Mouse (Mus musculus) gastrocnemius, postnatal 14 days (tissue): ENCODE measurements around the gene Acot11. TPM values are rescaled to one million over a fixed set of nuclear protein-coding genes. Genes with fewer than 3 reads are reported as not detected.
"Not testable (repeated sequence)": the region's sequence is repeated elsewhere in the genome, so short reads cannot be mapped to it uniquely, and the experiment has no call there.

Experiments
- DNase-seq: peaks from one replicate; pipeline ENCODE4 v3.0.0; 2021; ENCODE audit warnings: mixed read lengths
- intact Hi-C: fragments of 180-260 bp; cut with DNase I; formaldehyde crosslinking; loops from one replicate; pipeline ENCODE4 v1.15.1; 2025; ENCODE audit warnings: low total_unique reads
- total RNA-seq, 2 experiments: library from RNA; stranded (reverse); gene quantifications; 2 replicates each; pipeline ENCODE4 v1.2.3; 2021

The Acot11 gene
- total RNA-seq, 2 experiments from 2014 or later: 8.4 to 15.9 TPM

DNA sequence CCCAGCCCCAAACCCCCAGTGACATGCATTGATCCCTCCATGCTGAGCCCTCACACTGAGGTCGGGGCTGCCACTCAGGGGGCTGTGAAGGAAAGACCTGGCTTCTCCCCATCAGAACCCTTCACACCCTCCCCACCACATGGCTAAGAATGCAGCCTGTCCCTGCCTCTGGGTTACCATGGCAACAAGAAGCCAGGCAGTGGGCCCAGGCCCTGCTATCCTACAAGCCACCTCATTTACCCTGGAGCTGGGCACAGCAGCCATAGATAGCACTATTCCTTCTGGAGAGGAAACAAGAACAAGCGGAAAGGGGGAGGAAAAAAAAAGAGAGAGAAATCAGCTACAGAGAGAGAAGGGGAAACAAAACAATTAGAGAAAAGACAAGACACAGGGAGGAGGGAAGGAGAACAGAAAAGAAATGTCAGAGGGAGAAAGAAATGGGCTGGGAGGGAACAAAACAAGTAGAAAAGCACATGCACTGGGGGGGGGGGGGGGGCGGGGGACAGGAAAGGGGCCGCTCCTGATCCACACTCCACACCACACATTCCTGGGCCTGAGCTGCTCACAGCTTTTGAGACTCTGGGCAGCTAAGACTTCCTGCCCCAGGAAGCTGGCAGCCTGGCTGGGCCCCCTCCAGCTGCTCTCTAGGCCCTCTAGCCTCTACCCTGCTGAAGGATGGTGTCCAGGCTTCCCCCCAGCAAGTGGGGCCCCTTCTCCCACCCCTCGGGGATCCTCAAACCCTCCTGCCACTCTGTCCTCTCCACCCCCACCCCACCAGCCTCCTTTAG is 18.9 kb downstream of the Acot11 start:
- DNase-seq: peak; percentile 43
- intact Hi-C loops: no loop called here

DNA sequence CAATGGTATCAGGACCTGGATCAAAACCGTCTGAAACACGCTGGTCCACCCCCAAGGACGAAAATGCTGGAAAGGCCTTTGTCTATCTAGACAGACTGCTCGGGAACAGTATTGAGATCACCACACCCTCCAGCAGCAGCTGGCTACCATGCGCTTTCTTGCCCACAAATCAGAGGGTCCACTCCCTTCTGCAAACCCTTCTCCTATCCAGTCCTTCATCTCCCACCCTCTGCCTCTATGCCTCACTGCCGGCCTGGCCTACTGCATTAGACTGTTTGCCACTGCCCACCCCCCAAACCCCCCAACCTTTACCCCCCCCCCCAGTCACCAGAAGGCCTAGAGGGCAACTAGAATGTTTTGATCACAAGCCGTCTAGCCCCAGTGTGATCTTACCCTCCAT is 19.5 kb downstream of the Acot11 start:
- intact Hi-C loops: no loop called here
- DNase-seq: no peak

DNA sequence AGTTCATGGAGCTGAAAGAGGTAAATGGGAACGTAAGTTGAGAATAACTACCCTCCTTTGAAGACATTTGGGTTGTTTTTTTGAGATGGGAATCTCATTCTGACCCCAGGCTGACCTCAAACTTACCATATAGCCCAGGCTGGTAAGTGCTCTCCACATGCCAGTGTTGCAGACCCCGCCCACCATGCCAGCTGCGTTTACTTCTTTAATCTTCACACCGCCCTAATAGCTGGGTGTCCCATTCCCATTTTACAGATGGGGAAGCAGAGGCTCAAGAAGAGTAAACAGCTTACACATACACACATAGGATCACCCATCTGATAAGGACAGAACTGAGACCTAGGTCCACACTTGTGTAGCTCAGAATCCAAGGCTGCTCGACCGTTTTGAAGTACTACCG is 20.0 kb downstream of the Acot11 start:
- DNase-seq: no peak
- intact Hi-C loops: no loop called here

DNA sequence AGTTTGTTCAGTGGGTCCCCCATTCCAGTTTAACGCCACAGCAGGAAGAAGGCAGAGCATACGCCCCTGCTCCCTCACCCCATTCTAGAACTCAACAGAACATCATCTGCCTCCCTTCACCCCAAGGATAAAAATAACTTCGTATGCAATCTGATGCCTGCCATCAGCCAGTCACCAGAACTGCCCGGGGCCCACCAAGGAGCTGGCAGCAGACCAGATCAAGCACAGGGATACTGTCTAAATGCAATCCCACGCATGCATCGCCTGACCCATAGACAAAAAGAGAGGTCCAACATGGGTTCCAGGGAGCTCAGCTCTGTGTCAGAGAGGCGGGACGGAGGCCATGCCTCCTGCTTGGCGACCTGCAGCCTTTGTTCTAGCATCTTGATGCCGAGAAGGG is 21.7 kb downstream of the Acot11 start:
- no peak for DNase-seq
- intact Hi-C loops: no loop called here

DNA sequence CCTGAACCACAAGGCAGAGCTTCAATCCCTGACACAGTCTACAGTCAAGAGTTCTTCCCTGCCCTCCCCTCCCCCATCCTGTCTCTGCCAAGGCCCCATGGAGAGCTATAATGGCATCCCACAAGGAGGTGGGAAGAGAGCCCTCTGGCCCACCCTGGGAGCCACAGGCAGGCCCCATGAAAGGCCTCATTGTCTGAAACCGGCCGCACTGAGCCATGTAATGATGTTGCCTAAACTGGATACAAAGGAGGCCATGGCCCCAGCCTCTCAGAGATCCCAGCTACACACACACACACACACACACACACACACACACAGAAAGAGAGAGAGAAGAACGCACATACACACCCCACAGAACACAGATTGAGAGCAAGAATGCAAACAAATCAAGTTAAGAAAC is 24.8 kb downstream of the Acot11 start:
- DNase-seq: no peak
- intact Hi-C loops: no loop called here

DNA sequence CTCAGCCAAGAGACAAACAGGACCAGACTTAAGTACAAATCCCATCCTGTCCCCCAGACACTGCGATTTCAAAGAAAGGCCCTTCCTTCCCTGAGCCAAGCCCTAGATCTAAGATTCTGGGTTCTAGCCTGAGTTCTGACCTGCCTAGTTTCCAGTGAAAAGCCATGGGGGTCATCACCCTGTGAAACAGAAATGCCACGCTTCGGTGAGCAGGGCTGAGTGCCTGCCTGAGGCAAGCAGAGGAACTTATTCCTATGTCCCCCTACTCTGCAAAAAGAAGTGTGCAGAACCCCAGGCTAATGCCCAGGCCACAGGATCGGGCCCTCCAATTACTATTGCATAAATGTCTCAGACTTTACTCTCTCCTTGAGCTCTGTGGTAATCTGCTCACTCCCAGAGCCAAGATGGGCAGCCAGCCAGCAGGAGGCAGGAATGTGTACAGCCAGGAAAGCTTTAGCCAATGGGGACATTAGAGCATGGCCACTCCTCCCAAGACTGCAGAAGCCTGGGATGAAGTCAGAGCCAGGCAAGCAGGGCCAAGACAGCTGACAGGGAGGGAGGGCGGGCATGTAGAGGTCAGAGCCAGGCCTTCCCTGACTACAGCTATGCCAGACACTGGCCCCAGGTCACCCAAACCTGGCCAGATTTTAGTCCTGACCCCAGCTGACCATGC is 26.5 kb downstream of the Acot11 start:
- intact Hi-C loops: no loop called here
- DNase-seq: peak; percentile 98

DNA sequence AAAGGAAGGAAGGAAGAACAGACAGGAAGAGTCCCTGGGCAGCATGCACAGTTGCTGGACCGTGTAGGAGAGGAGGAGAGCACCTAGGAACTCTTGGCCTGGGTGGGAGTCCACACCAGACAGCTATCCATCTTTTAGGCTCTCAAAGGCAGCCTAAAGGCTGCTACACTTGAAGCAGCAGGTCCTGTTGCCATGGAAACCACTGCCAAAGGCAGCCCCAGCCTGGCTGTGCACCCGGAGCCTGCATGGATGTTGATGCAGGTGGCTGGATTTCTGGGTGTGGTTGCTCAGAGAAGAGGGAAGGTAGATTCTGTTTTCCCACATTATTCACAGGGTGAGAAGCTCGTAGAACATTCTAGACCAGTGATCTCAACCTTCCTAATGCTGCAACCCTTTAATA is 27.8 kb downstream of the Acot11 start:
- intact Hi-C loops: no loop called here
- DNase-seq: no peak

DNA sequence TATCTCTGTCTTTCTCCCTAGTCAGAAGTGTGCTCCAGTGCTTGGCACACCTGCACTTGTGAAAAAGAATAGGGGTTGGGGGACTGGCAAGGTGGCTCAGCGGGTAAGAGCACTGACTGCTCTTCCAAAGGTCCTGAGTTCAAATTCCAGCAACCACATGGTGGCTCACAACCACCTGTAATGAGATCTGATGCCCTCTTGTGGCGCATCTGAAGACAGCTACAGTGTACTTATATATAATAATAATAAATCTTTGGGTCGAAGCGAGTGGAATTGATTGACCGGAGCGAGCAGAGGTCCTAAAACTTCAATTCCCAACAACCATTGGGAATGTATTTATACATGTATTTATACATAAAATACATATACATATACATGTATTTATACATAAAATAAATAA is 29.0 kb downstream of the Acot11 start:
- DNase-seq, intact Hi-C loops: not testable (repeated sequence)

DNA sequence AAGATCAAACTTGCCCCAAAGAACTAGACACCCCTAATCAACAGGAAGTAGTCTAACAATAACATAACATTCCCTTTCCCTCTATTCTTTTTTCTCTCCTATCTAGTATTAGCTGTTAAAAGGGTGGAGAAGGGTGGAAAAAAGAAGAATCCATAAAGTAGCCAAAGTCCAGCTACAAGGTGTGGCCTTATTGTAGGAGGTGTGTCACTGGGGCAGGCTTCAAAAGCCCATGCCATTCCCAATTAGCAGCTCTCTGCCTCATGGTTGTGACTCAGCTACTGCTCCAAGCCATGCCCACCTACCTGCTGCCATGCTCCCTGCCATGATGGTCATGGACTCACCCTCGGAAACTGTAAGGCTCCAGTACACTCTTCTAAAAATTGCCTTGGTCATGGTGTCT is 32.2 kb downstream of the Acot11 start:
- intact Hi-C loops: no loop called here
- DNase-seq: no peak

DNA sequence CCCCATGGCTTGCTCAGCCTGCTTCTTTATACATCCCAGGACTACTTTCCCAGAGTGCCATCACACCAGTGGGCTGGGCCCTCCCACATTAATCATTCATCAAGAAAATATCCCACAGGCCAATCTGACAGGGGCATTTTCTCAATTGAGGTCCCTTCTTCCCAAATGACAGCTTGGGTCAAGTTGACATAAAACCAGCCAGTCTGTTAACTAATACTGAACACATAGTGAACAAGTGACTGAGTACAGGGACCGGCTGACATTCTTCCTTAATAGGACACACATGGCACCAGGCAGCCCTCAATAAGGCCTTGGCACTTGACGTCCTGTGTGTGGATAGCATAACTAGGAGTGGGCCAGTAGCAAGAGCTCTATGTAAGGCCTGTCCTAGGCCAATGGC is 35.5 kb downstream of the Acot11 start:
- DNase-seq: no peak
- intact Hi-C loops: no loop called here

DNA sequence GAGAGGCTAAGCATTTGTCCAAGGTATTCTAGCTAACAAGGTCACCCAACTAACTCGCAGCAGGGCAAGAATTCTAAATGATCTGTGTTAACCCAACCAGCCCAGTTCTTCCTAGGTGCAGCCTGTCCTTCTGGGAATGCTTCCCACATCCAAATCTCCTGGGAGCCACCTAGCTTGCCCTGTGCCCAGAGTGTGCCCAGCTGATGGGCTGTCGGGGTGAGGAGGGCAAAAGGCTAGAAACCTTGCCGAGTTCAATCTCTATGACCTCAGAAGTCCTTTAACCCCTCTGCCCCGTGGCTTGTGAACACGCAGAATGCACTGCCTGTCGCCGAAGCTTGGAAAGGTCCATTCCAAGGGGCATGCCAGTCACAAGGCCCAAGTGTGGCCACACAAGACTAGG is 40.6 kb downstream of the Acot11 start:
- no peak for DNase-seq
- intact Hi-C loops: no loop called here

DNA sequence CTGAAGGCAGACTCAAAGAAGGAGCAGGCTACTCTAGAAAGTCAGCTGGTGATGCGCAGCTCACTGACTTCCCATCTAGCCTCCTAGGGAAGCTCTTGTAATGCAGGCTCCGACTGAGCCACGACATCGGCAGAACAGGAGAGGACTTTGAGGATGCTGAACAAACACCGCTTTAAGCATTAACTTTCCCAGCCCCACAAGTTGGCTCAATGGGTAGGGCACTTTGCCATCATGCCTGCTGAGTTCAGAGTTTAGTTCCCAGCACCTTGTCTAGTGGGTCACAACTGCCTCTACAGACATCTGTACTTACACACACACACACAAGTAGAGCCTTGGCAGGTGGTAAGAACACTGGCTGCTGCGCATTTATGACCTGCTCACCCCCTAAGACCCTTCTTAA is 53.1 kb downstream of the Acot11 start:
- intact Hi-C loops: no loop called here
- no peak for DNase-seq

DNA sequence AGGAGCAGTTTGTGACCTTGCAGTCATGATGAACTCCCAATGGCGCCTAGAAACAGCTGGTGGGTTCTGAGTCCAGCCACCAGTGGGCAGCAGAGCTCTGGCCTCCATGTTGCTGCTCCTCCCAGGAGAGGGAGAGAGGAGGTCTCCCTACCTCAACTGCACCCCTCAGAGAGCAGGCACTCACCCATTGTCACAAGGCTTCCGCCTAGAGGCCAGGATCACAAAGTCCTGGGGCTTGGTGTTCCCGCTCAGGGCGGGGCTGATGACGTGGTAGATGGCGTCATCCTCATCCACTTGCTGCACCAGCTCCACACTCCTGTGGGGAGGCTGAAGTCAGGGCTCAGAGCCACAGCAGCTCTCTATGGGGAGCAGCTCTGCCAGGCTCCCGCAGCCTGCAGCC is 55.1 kb downstream of the Acot11 start:
- peak; percentile 66 for DNase-seq
- intact Hi-C loops: loop anchor here (10.0 kb wide), 1 partner anchor 415 kb away; no protein-coding TSS in a partner anchor

DNA sequence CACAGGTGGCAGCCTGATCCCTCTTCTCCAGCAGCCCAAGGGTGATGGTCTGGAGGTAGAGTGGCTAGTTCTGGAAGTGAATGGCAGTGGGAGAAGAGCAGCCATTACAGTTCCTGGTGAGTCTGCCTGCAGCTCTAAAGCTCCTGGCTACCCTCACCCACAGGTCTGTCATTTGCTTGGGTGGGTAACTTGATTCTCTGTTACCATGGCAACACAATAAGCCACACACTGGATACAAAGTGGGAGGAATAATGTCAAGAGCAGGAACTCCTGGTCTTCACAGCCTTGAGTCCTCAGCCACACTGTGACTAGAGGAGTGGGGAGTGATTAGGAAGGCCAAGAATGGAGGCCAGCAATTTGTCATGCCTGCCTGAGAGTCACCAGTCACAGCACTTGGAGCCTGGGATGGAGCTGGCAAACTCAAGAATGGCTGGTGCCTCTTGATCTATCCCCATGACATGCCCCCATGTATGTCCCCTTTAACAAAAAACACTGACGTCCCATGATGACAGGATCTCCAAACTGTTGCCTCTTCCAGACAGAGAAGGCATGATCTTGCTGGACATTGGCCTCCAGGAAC is 57.7 kb downstream of the Acot11 start:
- DNase-seq: no peak
- intact Hi-C loops: loop anchor here (10.0 kb wide), 1 partner anchor 418 kb away; no protein-coding TSS in a partner anchor

DNA sequence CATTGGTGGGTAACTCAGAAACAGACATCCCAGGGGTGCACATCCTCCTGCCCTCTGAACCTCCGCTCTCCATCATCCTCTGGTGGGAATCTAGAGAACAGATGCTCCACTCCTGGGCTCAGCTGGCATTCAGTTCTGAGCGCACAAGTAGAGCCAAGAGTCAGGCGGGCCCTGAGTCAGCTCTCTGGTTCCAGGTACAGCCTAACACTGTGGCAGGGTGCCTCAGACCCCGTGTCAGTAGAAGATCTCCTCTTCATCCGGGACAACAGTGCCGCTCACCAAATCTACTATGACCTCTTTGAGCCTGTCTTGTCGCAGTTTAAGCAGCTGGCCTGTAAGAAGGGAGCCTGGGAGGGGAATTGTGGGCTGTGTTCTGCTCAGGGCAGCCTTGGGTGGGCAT is 58.9 kb downstream of the Acot11 start:
- no peak for DNase-seq
- intact Hi-C loops: loop anchor here (10.0 kb wide), 1 partner anchor 419 kb away; no protein-coding TSS in a partner anchor

DNA sequence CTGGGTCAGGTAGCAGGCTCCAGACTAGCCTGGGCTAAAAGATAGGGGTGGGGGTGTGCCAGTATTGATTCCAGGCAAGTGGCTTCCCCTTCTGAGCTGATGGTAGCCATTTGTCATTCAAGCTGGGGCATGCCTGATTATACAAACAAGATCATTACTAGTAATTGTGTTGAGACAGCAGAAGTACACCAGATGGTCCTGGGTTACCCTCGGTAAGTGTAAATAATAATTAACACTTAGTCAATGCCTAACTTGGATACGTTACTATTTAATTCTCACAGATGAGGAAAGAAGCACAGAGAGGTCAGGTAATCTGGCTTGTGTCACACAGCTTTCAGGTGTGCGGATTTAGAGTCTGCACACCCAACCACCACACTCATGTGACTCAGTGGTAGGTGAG is 66.9 kb downstream of the Acot11 start:
- intact Hi-C loops: no loop called here
- DNase-seq: no peak

DNA sequence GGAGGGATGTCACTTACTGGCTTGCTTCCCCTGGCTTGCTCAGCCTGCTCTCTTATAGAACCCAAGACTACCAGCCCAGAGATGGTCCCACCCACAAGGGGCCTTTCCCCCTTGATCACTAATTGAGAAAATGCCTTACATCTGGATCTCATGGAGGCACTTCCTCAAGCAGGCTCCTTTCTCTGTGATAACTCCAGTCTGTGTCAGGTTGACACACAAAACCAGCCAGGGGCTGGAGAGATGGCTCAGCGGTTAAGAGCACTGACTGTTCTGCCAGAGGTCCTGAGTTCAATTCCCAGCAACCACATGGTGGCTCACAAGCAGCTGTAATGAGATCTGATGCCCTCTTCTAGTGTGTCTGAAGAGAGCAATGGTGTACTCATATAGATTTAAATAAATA is 67.9 kb downstream of the Acot11 start:
- DNase-seq, intact Hi-C loops: not testable (repeated sequence)

DNA sequence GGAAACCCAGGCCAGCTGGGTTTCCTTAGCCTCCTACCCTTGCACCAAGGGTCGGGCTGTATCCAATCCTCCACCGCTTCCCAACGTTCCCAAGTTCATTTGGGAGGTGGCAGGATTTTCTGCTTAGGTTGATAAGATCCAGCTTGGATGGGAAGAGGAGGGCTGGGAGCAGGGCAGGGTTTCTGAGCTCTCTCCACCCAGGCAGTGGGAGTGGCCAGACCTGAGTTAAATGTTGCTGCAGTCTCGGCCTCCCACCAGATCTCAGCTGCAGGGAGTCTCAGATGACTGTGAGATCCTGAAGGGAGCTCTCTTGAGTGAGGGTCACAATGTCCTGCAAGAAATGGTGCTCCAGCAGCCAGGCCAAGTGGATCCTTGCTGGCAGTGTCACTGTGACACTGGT is 71.2 kb downstream of the Acot11 start, which contains the start of gene Fam151a:
Gene Fam151a (plus strand): TSS at position 254 of the 400 bp plus-strand sequence.
- DNase-seq: no peak
- intact Hi-C loops: no loop called here

DNA sequence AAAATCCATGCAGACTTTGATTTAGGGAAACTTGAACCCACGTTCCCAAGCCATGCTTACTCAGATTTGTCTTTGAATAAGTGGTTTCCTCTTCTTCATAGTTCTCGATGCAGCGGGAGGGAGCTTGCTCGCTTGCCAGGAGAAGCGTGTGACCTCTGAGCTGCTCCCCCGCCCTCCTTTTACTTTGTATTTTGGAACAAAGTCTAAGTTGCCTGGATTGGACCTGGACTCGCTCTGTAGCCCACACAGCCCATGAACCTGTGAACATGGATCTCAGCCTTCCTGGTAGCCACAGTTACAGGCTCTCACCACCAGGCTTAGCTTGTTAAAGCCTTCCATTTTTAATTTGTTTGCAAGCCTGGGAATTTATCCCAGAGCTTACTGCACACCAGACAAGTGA is 74.0 kb downstream of the Acot11 start, which contains the start of gene Mroh7:
Gene Mroh7 (minus strand): TSS at position 112 of the 400 bp plus-strand sequence.
- DNase-seq: no peak
- intact Hi-C loops: no loop called here

DNA sequence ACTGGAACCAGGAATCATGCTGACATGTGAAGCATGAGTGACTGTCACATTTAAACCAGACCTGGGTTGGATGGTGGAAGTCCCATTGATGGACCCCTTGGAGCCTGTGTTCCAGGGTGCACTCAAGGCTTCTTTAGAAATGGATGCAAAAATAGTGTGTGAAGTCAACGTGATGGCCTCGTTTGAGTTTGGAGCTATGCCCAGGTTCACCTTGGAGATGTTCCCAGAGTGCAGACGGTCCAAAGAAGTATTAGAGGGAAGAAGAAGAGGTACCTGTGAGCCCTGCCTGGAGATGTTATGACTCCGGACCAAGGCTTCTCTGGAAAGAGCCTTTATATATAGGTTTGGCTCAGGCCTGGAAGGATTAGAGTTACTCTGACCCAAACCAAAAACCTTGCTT is 84.2 kb downstream of the Acot11 start:
- no peak for DNase-seq
- intact Hi-C loops: no loop called here

DNA sequence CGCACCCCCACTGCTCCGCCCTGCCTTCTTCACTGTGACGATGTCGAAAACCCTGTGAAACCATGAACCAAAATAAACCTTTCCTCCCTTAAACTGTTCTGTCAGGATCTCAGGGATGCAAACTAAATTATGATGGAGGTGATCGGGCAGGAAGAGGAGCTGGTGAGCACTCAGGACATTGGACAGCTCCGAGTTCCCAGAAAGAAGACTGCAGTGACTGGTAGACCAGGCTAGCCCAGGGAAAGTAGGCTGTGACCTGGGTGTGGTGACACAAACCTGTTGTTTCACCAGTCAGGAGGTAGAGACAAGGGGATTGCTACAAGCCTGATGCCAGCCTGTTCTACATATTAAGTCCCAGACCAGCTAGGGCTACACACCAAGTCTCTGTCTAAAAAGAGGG is 91.2 kb downstream of the Acot11 start:
- intact Hi-C loops: no loop called here
- DNase-seq: no peak
